Mouse (Mus musculus) heart, postnatal 36 days (tissue): Measurements from ENCODE around the gene Tomm40l. TPM values are rescaled to one million over a fixed set of nuclear protein-coding genes. Genes with fewer than 3 reads are reported as not detected.
A peak's percentile ranks its signal among the peaks of the same experiment; 100 is the strongest.

Experiments used
- DNase-seq, 2 experiments: peaks; one replicate each; pipeline ENCODE4 v3.0.0; 2021 to 2022
- intact Hi-C: fragments of 180-260 bp; cut with DNase I; formaldehyde crosslinking; loops from one replicate; pipeline ENCODE4 v1.15.1; 2025
- total RNA-seq, 2 experiments: library from RNA; stranded (reverse); gene quantifications; 2 replicates each; pipeline ENCODE4 v1.2.3; 2021

Gene Tomm40l
- total RNA-seq = 10 to 100 TPM; 81.8 to 82.7 TPM

- intact Hi-C loops = loop anchor here (2.0 kb wide), 3 partner anchors 24 to 64 kb away; partner anchors contain the start of gene Usp21
- DNase-seq = peak; percentile 86 to 88
Observed at GRCm38 (mm10) chr1:171222238-171223155, at the start of gene Tomm40l. Gene Tomm40l, minus strand, starts transcription at chr1:171222514.

GRCm38 (mm10) chr1:171272086-171272485 lies 49.8 kb upstream of the Tomm40l start:
- intact Hi-C loops = no loop called here
- no peak for DNase-seq

GRCm38 (mm10) chr1:171271622-171272021 lies 49.3 kb upstream of the Tomm40l start:
- intact Hi-C loops = loop anchor here (2.0 kb wide), 1 partner anchor 25 kb away; no protein-coding TSS in a partner anchor
- no peak for DNase-seq

- no peak for DNase-seq
- intact Hi-C loops = loop anchor here (2.0 kb wide), 1 partner anchor 24 kb away; no protein-coding TSS in a partner anchor
Observed at GRCm38 (mm10) chr1:171271196-171271595, 48.9 kb upstream of the Tomm40l start.

- no peak for DNase-seq
- intact Hi-C loops = loop anchor here (2.0 kb wide), 1 partner anchor 24 kb away; no protein-coding TSS in a partner anchor
Observed at GRCm38 (mm10) chr1:171270573-171270900, 48.2 kb upstream of the Tomm40l start.

GRCm38 (mm10) chr1:171269848-171270572 lies 47.7 kb upstream of the Tomm40l start, which contains the start of gene B4galt3:
Gene B4galt3, plus strand, starts transcription at chr1:171270328.
- DNase-seq = peak; percentile 98 to 99
- intact Hi-C loops = loop anchor here (2.0 kb wide), 1 partner anchor 23 kb away; no protein-coding TSS in a partner anchor

- no peak for DNase-seq
- intact Hi-C loops = no loop called here
Observed at GRCm38 (mm10) chr1:171268341-171268740, 46.0 kb upstream of the Tomm40l start.

- intact Hi-C loops = no loop called here
- no peak for DNase-seq
Observed at GRCm38 (mm10) chr1:171265971-171266744, 43.8 kb upstream of the Tomm40l start.

- intact Hi-C loops = no loop called here
Observed at GRCm38 (mm10) chr1:171263666-171264461, 41.5 kb upstream of the Tomm40l start.

GRCm38 (mm10) chr1:171263185-171263611 lies 40.9 kb upstream of the Tomm40l start:
- no peak for DNase-seq

More at GRCm38 (mm10) chr1:171263666-171264461, 41.5 kb upstream of the Tomm40l start:
- DNase-seq = no peak

GRCm38 (mm10) chr1:171262594-171263130 lies 40.3 kb upstream of the Tomm40l start:
- intact Hi-C loops = no loop called here
- peak; percentile 70 to 72 for DNase-seq

More at GRCm38 (mm10) chr1:171263185-171263611, 40.9 kb upstream of the Tomm40l start:
- intact Hi-C loops = no loop called here

GRCm38 (mm10) chr1:171260316-171260715 lies 38.0 kb upstream of the Tomm40l start:
- no peak for DNase-seq
- intact Hi-C loops = no loop called here

GRCm38 (mm10) chr1:171258921-171259320 lies 36.6 kb upstream of the Tomm40l start:
- no peak for DNase-seq
- intact Hi-C loops = no loop called here

- DNase-seq = no peak
- intact Hi-C loops = loop anchor here (2.0 kb wide), 2 partner anchors 35 to 147 kb away; partner anchors contain the start of gene Tomm40l
Observed at GRCm38 (mm10) chr1:171257781-171258180, 35.5 kb upstream of the Tomm40l start.

- peak; percentile 67 to 68 for DNase-seq
- intact Hi-C loops = loop anchor here (2.0 kb wide), 2 partner anchors 34 to 146 kb away; partner anchors contain the start of gene Tomm40l
Observed at GRCm38 (mm10) chr1:171256937-171257548, 34.7 kb upstream of the Tomm40l start.

GRCm38 (mm10) chr1:171256095-171256818 lies 33.9 kb upstream of the Tomm40l start:
- no peak for DNase-seq
- intact Hi-C loops = loop anchor here (2.0 kb wide), 2 partner anchors 33 to 145 kb away; partner anchors contain the start of gene Tomm40l

GRCm38 (mm10) chr1:171252415-171252814 lies 30.1 kb upstream of the Tomm40l start:
- intact Hi-C loops = no loop called here
- DNase-seq = no peak
